Mouse (Mus musculus): ENCODE data around the gene L2hgdh.
"Not testable (repeated sequence)": the region's sequence is repeated elsewhere in the genome, so short reads cannot be mapped to it uniquely, and the experiment has no call there.

The L2hgdh gene

DNA sequence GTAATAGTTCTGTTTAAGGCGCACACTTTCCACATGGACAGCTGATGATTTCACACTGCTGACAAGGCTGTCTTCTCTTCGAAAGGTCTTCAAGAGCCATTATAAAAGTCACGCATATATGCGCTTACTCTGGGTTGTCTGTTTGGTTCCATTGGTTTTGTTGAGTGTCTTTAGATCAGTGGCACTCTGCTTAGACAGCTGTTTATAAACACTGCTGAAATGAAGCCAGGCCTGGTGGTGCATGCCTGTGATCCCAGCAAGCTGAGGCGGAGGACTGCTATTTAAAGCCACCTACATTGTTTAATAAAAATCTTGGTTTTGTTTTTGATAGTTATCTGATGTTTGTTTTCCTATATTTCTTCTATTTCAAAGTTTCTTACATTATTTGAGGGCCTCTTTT lies 58.0 kb downstream of the L2hgdh start:
- no peak for DNase-seq (ENCODE audit: low spot score in 2 of 2)

DNA sequence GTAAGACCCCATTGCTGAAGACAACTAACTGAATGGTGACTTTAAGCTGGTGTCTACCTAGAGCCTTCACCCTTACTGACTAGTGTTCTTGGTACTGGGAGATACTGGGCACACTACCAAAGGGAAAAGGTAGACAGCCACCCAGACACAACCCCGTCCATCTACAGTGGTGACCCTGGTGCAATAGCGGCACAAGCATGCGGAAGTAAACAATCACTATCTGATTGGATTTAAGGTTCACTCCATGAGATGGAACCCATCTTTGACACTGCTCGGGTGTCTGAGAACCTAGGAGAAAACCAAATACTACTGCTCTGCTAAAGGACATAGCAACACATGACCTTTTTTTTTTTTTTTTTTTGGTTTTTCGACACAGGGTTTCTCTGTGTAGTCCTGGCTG lies 63.0 kb downstream of the L2hgdh start:
- DNase-seq (ENCODE audit: low spot score in 2 of 2): no peak

DNA sequence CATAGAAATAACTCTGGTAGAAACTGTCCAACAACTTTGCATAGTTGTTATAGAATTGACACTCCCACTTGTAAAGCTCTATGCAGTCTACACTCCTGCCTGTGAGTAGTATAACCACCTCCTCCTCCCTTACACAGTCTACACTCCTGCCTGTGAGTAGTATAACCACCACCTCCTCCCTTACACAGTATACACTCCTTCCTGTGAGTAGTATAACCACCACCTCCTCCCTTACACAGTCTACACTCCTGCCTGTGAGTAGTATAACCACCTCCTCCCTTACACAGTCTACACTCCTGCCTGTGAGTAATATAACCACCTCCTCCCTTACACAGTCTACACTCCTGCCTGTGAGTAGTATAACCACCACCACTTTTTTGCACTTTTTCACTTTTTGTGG lies 70.7 kb downstream of the L2hgdh start:
- DNase-seq (ENCODE audit: low spot score in 2 of 2): not testable (repeated sequence)

DNA sequence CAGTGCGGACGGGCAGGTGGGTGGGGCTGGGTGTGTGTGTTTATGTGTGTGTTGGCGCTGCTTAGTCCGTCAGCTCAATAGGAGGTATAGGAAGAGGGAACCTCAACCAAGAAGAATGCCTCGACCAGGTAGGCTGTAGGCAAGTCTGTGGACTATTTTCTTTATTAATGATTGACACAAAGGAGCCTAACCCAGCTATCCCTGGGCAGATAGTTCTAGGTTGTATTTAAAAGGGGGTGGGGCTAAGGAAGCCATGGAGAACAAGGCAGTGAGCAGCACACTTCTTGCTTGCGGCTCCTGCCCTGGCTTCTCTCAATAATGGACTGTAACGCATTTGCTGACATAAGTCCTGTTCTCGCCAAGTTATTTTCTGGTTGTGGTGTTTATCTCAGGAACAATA lies 75.2 kb downstream of the L2hgdh start:
- no peak for DNase-seq (ENCODE audit: low spot score in 2 of 2)

DNA sequence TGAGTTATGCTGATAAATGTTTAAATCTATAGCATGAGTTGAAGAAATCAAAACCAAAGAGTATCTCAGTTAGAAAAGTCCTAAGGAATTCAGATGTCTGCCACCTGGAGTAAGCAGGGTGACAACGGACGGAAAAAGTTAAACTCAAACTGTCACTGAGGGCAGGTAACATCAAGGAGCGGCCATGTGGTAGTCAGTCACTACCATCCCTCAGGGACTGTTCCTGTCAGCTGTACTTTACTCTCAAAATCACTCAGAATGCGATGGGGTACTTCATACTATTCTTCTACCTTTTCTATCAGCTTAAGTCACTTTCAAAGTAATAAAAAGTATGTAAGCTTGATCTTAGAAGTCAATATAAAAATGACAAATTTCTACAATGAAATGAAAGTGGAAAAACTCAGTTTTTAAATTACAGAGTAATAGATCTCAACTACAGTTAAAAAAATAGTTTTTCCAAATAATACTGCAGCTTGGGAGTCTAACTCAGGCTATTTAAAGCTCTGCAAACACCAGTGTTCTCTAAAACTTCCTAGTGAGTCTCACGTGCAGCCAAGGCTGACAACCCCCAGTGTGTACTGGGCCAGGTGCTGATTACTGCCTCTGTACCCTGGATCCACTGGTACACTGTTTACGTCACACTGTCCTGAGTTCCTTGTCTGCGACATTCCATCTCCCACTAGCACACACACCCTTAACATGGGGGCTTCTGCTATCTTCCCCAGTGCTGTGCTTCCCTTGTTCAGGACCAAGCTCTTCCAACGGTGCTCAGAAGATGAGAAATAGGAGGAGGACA lies 78.7 kb downstream of the L2hgdh start:
- no peak for DNase-seq (ENCODE audit: low spot score in 2 of 2)

DNA sequence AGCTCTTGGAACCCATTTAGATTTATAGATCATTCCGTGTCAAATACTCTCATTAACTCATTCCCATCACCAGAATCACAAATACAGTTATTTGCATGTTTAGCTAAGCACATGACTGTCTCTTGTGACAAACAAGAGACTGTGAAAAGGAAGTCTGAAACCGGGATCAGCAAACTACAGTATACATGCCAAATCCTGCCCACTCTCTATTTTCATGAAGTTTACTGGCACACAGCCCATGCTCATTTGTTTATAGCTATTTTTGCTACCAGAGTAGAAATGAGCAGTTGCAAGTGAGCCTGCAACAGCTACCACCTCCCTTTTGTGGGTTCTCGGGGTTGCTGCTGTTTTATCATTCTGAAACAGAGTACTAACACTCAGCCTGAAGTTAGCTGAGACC lies 79.8 kb downstream of the L2hgdh start:
- no peak for DNase-seq (ENCODE audit: low spot score in 2 of 2)

DNA sequence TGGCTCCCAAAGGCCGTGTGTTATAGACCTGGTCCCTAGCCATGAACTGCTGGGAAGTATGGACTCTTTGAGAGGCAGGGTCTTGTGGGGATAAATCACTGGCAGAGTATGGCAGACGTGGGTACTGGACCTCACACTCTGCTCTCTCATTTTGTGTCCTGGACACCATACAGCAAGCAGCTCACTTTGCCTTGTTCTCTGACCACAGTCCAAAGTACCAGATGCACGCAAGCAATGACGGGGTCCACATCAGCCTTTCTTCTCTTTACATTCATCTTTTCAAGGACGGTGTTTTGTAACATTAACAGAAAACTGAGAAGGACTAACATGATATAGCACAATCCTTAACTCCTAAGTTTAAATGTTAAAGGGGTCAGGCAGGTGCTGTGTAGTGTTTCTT lies 81.8 kb downstream of the L2hgdh start:
- no peak for DNase-seq (ENCODE audit: low spot score in 2 of 2)
